Mouse (Mus musculus): ENCODE data around the gene Afap1l2. TPM values are rescaled to one million over a fixed set of nuclear protein-coding genes. Genes with fewer than 3 reads are reported as not detected.

Afap1l2 gene
- polyA plus RNA-seq, 1 experiment from 2014 or later, result 29.7 TPM

- peak; percentile 25; the same call in 1 of the 2 replicates for ATAC-seq (ENCODE audit: borderline replicate concordance, extremely low read depth, low FRiP score, low TSS enrichment)
These were observed 78.0 kb downstream of the Afap1l2 start for GRCm38 (mm10) chr19:56930029-56930428.

GRCm38 (mm10) chr19:56929392-56929791 is 78.6 kb downstream of the Afap1l2 start:
- ATAC-seq (ENCODE audit: borderline replicate concordance, extremely low read depth, low FRiP score, low TSS enrichment), result 0 out of 2 replicates have a peak, but pooled peaks have one; percentile 21
- Histone ChIP-seq H3K4me2 (no peak overlapping the region), H3K27me3 (no peaks in the 10 kb centered on the region), H3K9ac (no peak overlapping the region), H3K4me1 (peaks cover 4% of the 10 kb centered on the region; the same call in 1 of the 2 replicates), H3K27ac (no peak overlapping the region), H3K4me3 (no peak overlapping the region), H3K9me3 (no peaks in the 10 kb centered on the region), H3K36me3 (no peaks in the 10 kb centered on the region)
- WGBS, result 54% methylated on average over 3 of the region's 3 CpGs

More at GRCm38 (mm10) chr19:56930029-56930428, 78.0 kb downstream of the Afap1l2 start:
- no peak overlapping the region for H3K4me3 ChIP-seq
- H3K9ac ChIP-seq, result no peak overlapping the region
- whole genome bisulfite sequencing, result 75% methylated on average over 9 of the region's 9 CpGs
- no peaks in the 10 kb centered on the region for H3K27me3 ChIP-seq
- no peak overlapping the region for H3K4me2 ChIP-seq
- H3K9me3 ChIP-seq, result no peaks in the 10 kb centered on the region
- no peaks in the 10 kb centered on the region for H3K36me3 ChIP-seq
- H3K4me1 ChIP-seq, result peaks cover 4% of the 10 kb centered on the region; the same call in 1 of the 2 replicates
- H3K27ac ChIP-seq, result no peak overlapping the region

GRCm38 (mm10) chr19:56921744-56922143 is 86.3 kb downstream of the Afap1l2 start:
- Histone ChIP-seq H3K4me1 (no peaks in the 10 kb centered on the region), H3K36me3 (0 out of 2 replicates have a peak, but pooled peaks cover 8% of the 10 kb centered on the region), H3K4me3 (no peak overlapping the region), H3K4me2 (no peak overlapping the region), H3K27me3 (no peaks in the 10 kb centered on the region), H3K27ac (no peak overlapping the region), H3K9ac (no peak overlapping the region), H3K9me3 (no peaks in the 10 kb centered on the region)
- 66% methylated on average over 5 of the region's 5 CpGs for WGBS
- no peak for ATAC-seq (ENCODE audit: borderline replicate concordance, extremely low read depth, low FRiP score, low TSS enrichment)

DNA sequence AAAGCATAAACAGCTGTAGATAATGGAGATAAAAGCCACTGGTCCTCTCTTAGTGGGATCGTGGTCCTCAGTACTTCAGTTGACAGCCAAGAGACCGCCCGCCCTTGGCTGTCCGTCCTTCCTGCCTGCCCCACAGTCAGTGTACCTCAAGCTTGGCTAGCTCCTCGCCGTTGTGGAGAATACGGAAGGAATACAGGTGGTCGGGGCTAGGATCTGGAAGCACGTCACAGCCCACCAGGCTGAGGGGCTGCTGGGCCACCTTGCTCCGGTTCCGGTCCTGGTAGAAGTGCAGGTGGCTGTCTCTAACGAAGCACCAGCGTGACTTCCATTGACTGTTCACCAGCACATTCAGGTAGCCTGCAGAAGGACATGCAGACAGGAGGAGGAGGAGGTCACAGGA is 87.8 kb downstream of the Afap1l2 start:
- H3K4me2 ChIP-seq, result no peak overlapping the region
- 85% methylated on average over 13 of the region's 13 CpGs for WGBS

DNA sequence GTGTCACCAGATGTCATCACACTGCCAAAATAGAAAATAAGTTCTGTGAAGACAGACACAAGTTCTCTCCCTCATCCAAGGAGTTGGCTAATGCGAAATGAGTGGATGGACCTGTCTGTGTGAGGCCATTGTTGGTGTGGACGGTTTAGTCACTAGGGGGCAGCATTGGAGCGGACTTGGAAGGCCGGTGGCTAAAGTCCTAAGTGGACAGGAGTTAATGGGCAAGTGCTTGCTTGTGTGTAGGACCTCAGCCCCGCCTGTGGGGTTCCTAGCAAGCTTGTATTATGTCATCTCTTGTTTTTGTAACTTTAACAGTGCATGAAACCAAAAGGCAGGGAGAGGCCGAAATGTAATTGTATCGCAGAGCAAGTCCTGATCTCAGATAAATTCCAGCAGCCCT is 88.4 kb downstream of the Afap1l2 start:
- H3K4me2 ChIP-seq, result no peak overlapping the region
- H3K4me3 ChIP-seq, result no peak overlapping the region
- peaks cover 12% of the 10 kb centered on the region; the same call in 1 of the 2 replicates for H3K4me1 ChIP-seq
- H3K36me3 ChIP-seq, result peaks cover 14% of the 10 kb centered on the region
- H3K27me3 ChIP-seq, result no peaks in the 10 kb centered on the region
- H3K9me3 ChIP-seq, result no peaks in the 10 kb centered on the region
- H3K27ac ChIP-seq, result no peak overlapping the region
- 18% methylated on average over 7 of the region's 7 CpGs for WGBS
- H3K9ac ChIP-seq, result 0 out of 2 replicates have a peak overlapping the region, but pooled peaks have one; percentile 5
- ATAC-seq (ENCODE audit: borderline replicate concordance, extremely low read depth, low FRiP score, low TSS enrichment), result peak; percentile 66; the same call in 1 of the 2 replicates

More for the DNA sequence above, 87.8 kb downstream of the Afap1l2 start:
- no peaks in the 10 kb centered on the region for H3K9me3 ChIP-seq
- no peak overlapping the region for H3K27ac ChIP-seq
- no peak for ATAC-seq (ENCODE audit: borderline replicate concordance, extremely low read depth, low FRiP score, low TSS enrichment)
- H3K36me3 ChIP-seq, result peaks cover 8% of the 10 kb centered on the region; the same call in 1 of the 2 replicates
- H3K9ac ChIP-seq, result 0 out of 2 replicates have a peak overlapping the region, but pooled peaks have one; percentile 5
- 0 out of 2 replicates have a peak, but pooled peaks cover 12% of the 10 kb centered on the region for H3K4me1 ChIP-seq
- H3K4me3 ChIP-seq, result no peak overlapping the region
- no peaks in the 10 kb centered on the region for H3K27me3 ChIP-seq

DNA sequence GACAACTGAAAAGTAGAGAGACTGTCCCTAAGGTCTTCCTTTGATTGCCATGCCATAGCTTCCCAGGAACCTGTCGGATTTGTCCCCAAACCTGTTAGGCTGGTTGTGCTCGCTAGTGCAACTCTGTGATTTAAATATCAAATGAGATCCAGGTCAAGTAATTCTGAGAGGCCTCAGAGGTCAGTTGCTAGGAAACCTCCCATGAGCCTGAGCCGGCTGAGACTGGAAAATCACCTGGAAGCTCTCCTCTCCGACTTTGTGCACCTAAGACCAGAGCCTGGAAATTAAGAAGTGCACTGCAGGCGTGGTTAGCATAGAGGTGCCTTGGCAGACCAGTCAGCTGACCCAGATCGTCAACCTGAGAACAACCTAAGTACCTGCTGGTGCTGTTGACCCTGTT is 92.9 kb downstream of the Afap1l2 start:
- peak; percentile 53 for ATAC-seq (ENCODE audit: borderline replicate concordance, extremely low read depth, low FRiP score, low TSS enrichment)
- H3K36me3 ChIP-seq, result peaks cover 20% of the 10 kb centered on the region
- H3K9me3 ChIP-seq, result no peaks in the 10 kb centered on the region
- H3K4me3 ChIP-seq, result no peak overlapping the region
- no peaks in the 10 kb centered on the region for H3K27me3 ChIP-seq
- peak overlapping the region; percentile 82 for H3K27ac ChIP-seq
- 49% methylated on average over 6 of the region's 6 CpGs for WGBS
- peak overlapping the region; percentile 11; the same call in 1 of the 2 replicates for H3K4me2 ChIP-seq
- no peak overlapping the region for H3K9ac ChIP-seq
- peaks cover 22% of the 10 kb centered on the region for H3K4me1 ChIP-seq

DNA sequence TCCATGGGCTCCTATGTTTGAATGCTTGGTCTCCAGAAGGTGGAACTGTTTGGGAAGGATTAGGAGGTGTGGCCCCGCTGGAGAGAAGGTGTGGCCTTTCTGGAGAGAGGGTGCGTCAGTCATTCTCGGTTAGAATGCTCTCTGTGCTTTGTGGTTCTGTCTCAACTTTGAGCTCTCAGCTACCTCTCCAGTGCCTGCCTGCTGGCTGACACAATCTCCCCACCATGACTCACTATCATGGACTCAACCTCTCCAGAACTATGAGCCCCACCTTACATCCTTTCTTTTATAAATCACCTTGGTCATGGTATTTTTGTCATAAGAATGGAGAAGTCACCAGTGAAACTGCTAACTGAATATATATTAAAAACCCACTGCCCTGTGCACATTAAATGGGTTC is 93.4 kb downstream of the Afap1l2 start:
- H3K4me1 ChIP-seq, result peaks cover 22% of the 10 kb centered on the region
- no peak overlapping the region for H3K9ac ChIP-seq
- WGBS, result 87% methylated on average over 3 of the region's 3 CpGs
- peak overlapping the region; percentile 82 for H3K27ac ChIP-seq
- peaks cover 20% of the 10 kb centered on the region for H3K36me3 ChIP-seq
- no peak overlapping the region for H3K4me2 ChIP-seq
- H3K4me3 ChIP-seq, result no peak overlapping the region
- ATAC-seq (ENCODE audit: borderline replicate concordance, extremely low read depth, low FRiP score, low TSS enrichment), result no peak
- H3K9me3 ChIP-seq, result no peaks in the 10 kb centered on the region
- H3K27me3 ChIP-seq, result no peaks in the 10 kb centered on the region

- H3K4me1 ChIP-seq, result peaks cover 22% of the 10 kb centered on the region
- peak overlapping the region; percentile 82 for H3K27ac ChIP-seq
- no peaks in the 10 kb centered on the region for H3K9me3 ChIP-seq
- WGBS, result 54% methylated on average over 4 of the region's 4 CpGs
- H3K9ac ChIP-seq, result no peak overlapping the region
- H3K27me3 ChIP-seq, result no peaks in the 10 kb centered on the region
- no peak overlapping the region for H3K4me2 ChIP-seq
- no peak overlapping the region for H3K4me3 ChIP-seq
- H3K36me3 ChIP-seq, result peaks cover 20% of the 10 kb centered on the region
- no peak for ATAC-seq (ENCODE audit: borderline replicate concordance, extremely low read depth, low FRiP score, low TSS enrichment)
These were observed 94.3 kb downstream of the Afap1l2 start for GRCm38 (mm10) chr19:56913761-56914160.

DNA sequence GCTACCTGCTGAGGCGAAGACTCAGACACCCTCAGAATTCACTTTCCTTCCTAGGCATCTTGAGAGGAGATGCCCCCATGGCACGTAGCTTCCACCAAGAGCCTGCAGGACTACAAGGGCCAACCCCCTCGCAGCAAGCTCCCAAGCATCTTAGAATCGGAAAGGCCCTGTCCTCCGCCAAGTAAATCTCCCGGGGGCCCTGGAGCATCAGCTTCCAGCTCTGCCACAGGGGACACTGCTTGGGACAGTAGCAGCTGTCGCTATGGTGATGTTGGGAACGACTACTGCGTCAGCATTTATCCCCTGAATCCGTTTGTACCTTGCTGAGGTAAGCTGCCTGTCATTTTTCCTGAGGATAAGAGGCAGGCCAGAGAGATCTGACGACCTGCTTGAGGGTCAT is 97.5 kb downstream of the Afap1l2 start:
- Histone ChIP-seq H3K4me3 (no peak overlapping the region), H3K4me2 (no peak overlapping the region), H3K27me3 (no peaks in the 10 kb centered on the region), H3K9ac (no peak overlapping the region), H3K4me1 (peaks cover 16% of the 10 kb centered on the region), H3K9me3 (no peaks in the 10 kb centered on the region), H3K27ac (no peak overlapping the region), H3K36me3 (peaks cover 12% of the 10 kb centered on the region)
- no peak for ATAC-seq (ENCODE audit: borderline replicate concordance, extremely low read depth, low FRiP score, low TSS enrichment)
- WGBS, result 64% methylated on average over 11 of the region's 11 CpGs

- Histone ChIP-seq H3K27me3 (no peaks in the 10 kb centered on the region), H3K4me1 (peaks cover 9% of the 10 kb centered on the region), H3K9me3 (no peaks in the 10 kb centered on the region), H3K4me3 (no peak overlapping the region), H3K36me3 (no peaks in the 10 kb centered on the region), H3K4me2 (no peak overlapping the region), H3K27ac (no peak overlapping the region), H3K9ac (no peak overlapping the region)
- 0 out of 2 replicates have a peak, but pooled peaks have one; percentile 50 for ATAC-seq (ENCODE audit: borderline replicate concordance, extremely low read depth, low FRiP score, low TSS enrichment)
- WGBS, result 71% methylated on average over 17 of the region's 17 CpGs
These were observed 99.4 kb downstream of the Afap1l2 start for GRCm38 (mm10) chr19:56908472-56909270.

DNA sequence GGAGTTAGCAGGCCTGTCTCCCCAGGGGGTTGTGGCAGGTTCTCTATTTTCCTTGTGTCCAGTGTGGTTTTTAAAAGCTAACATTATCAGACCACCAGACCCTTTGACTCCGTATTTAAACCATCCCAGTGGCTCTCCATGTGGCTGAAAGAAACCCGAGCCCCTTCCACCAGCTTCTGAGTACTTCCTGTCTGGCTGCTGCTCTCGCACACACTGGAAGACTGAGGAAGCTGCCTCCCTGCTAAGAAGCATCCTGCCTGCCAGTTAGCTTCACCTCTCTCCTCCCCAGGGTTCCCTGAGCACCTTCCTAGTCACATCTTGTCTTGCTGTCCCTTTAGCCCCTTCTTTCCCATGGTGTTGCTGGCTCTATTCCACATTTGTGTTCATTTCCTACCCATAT is 100.2 kb downstream of the Afap1l2 start:
- no peak overlapping the region for H3K9ac ChIP-seq
- ATAC-seq (ENCODE audit: borderline replicate concordance, extremely low read depth, low FRiP score, low TSS enrichment), result no peak
- H3K27ac ChIP-seq, result no peak overlapping the region
- WGBS, result 27% methylated on average over 3 of the region's 3 CpGs
- H3K9me3 ChIP-seq, result no peaks in the 10 kb centered on the region
- H3K4me1 ChIP-seq, result peaks cover 9% of the 10 kb centered on the region
- no peak overlapping the region for H3K4me3 ChIP-seq
- H3K36me3 ChIP-seq, result no peaks in the 10 kb centered on the region
- no peak overlapping the region for H3K4me2 ChIP-seq
- H3K27me3 ChIP-seq, result no peaks in the 10 kb centered on the region

DNA sequence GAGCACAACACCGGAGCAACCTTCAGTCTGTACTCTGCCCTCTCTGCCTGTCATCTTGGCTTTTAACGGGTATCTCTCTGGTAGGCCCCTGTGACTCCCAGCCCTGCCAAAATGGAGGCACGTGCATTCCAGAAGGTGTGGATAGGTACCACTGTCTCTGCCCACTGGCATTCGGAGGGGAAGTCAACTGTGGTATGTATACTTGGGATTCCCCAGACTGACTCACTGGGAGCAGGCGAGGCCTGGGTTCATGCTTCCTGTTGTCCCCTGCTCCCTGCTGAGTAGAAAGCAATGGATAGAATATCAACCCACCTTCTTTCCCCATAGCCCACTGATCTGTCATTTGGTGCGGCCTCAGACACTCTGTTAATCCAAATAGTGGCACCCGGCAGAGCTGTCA is 102.6 kb downstream of the Afap1l2 start:
- peaks cover 8% of the 10 kb centered on the region; the same call in 1 of the 2 replicates for H3K4me1 ChIP-seq
- no peak overlapping the region for H3K4me3 ChIP-seq
- no peak for ATAC-seq (ENCODE audit: borderline replicate concordance, extremely low read depth, low FRiP score, low TSS enrichment)
- H3K36me3 ChIP-seq, result no peaks in the 10 kb centered on the region
- H3K27me3 ChIP-seq, result no peaks in the 10 kb centered on the region
- H3K27ac ChIP-seq, result no peak overlapping the region
- H3K4me2 ChIP-seq, result no peak overlapping the region
- H3K9me3 ChIP-seq, result no peaks in the 10 kb centered on the region
- no peak overlapping the region for H3K9ac ChIP-seq
- 81% methylated on average over 7 of the region's 7 CpGs for WGBS

Data from lung, embryonic 15.5 days (tissue).